12 mouse cellular contexts compared by ENCODE assay signal in genomic region chr3:122206279-122207070, GRCm38 (mm10). TPM values are rescaled to one million over a fixed set of nuclear protein-coding genes. Genes with fewer than 3 reads are reported as not detected.
DNase-seq lines count a peak whose midpoint lies in the region; ATAC-seq and TF ChIP-seq lines count a peak whose summit lies in the region.
"Had no signal": no experiment of that assay in that cellular context is flagged by ENCODE, and none has a peak within 500 bp of the region (broad histone marks: within the 10 kb centered on the region; RNA-seq: fewer than 3 reads in every experiment).

No protein-coding gene starts in this region.

- H3K27ac ChIP-seq in hindbrain, embryonic 16.5 days (ENCODE audit: low read depth, low read length) = no peak overlapping the region
- H3K27ac ChIP-seq in hindbrain, embryonic 10.5 days = no peak overlapping the region
- H3K27ac ChIP-seq in intestine, embryonic 16.5 days (ENCODE audit: low read length) = peak overlapping the region; percentile 53; the same call in 1 of the 2 replicates
- H3K27ac ChIP-seq in liver, embryonic 14.5 days = no peak overlapping the region
- H3K27ac ChIP-seq: hindbrain, embryonic 14.5 days; limb, embryonic 12.5 days; midbrain, embryonic 13.5 days had no signal

- TF ChIP-seq CTCF in brain, embryonic 14.5 days (IDR thresholded peaks at IDR 0.05; ENCODE audit: borderline replicate concordance, extremely low read depth, insufficient read depth, insufficient read length) = no peak
- TF ChIP-seq CTCF in liver, embryonic 14.5 days (IDR thresholded peaks at IDR 0.05; ENCODE audit: low read depth) = no peak

- whole genome bisulfite sequencing in hindbrain, embryonic 16.5 days = 41% methylated on average over 8 of the region's 8 CpGs
- 76% methylated on average over 8 of the region's 8 CpGs for WGBS in hindbrain, embryonic 10.5 days
- WGBS in intestine, embryonic 16.5 days = 50% methylated on average over 8 of the region's 8 CpGs
- WGBS in liver, embryonic 14.5 days (ENCODE audit: insufficient replicate concordance) = 59% methylated on average over 8 of the region's 8 CpGs

- no peak overlapping the region for H3K9ac ChIP-seq in hindbrain, embryonic 16.5 days (ENCODE audit: low read depth, low read length)
- no peak overlapping the region for H3K9ac ChIP-seq in intestine, embryonic 16.5 days (ENCODE audit: low read depth, low read length)
- no peak overlapping the region for H3K9ac ChIP-seq in liver, embryonic 14.5 days (replicated peaks)
- H3K9ac ChIP-seq: hindbrain, embryonic 14.5 days; limb, embryonic 12.5 days; midbrain, embryonic 13.5 days had no signal

- no peak for DNase-seq in hindbrain, embryonic 10.5 days (ENCODE audit: low spot score)
- DNase-seq in brain, embryonic 14.5 days (ENCODE audit: low read depth) = peak; percentile 68
- no peak for DNase-seq in liver, embryonic 14.5 days (ENCODE audit: low read depth in 3 of 3, low spot score in 3 of 3)
- no peak for DNase-seq in gastrocnemius, postnatal 25 days
- no peak for DNase-seq in thymus, postnatal 14 days
- no peak for DNase-seq in urinary bladder, postnatal 25 days (ENCODE audit: low spot score)
- DNase-seq: right cerebral cortex, adult 18-20 months had no signal

- no peak overlapping the region for H3K4me3 ChIP-seq in hindbrain, embryonic 16.5 days (ENCODE audit: low read length)
- no peak overlapping the region for H3K4me3 ChIP-seq in hindbrain, embryonic 10.5 days
- H3K4me3 ChIP-seq in intestine, embryonic 16.5 days (ENCODE audit: low read length) = no peak overlapping the region
- H3K4me3 ChIP-seq in liver, embryonic 14.5 days (ENCODE audit: insufficient read depth in 1 of 2, low read depth in 2 of 2, low read length in 2 of 2) = no peak overlapping the region
- H3K4me3 ChIP-seq: limb, embryonic 12.5 days; midbrain, embryonic 13.5 days had no signal

- TF ChIP-seq POLR2A in brain, embryonic 14.5 days (IDR thresholded peaks at IDR 0.05; ENCODE audit: borderline replicate concordance, extremely low read depth, insufficient read depth, insufficient read length, poor library complexity, severe bottlenecking) = no peak

- H3K27me3 ChIP-seq in hindbrain, embryonic 16.5 days (replicated peaks; ENCODE audit: control insufficient read depth, insufficient read depth, low read length) = no peaks in the 10 kb centered on the region
- H3K27me3 ChIP-seq in hindbrain, embryonic 10.5 days (ENCODE audit: insufficient read depth, poor library complexity, severe bottlenecking) = no peaks in the 10 kb centered on the region
- no peaks in the 10 kb centered on the region for H3K27me3 ChIP-seq in intestine, embryonic 16.5 days (replicated peaks; ENCODE audit: control insufficient read depth, insufficient read depth, low read length)
- H3K27me3 ChIP-seq in liver, embryonic 14.5 days (ENCODE audit: control insufficient read depth, insufficient read depth, low read length) = no peaks in the 10 kb centered on the region
- H3K27me3 ChIP-seq: limb, embryonic 12.5 days; midbrain, embryonic 13.5 days had no signal

- H3K4me1 ChIP-seq in hindbrain, embryonic 16.5 days (ENCODE audit: control insufficient read depth, insufficient read depth, low read depth, low read length) = no peaks in the 10 kb centered on the region
- H3K4me1 ChIP-seq in hindbrain, embryonic 10.5 days (replicated peaks) = peaks cover 18% of the 10 kb centered on the region
- peaks cover 20% of the 10 kb centered on the region for H3K4me1 ChIP-seq in intestine, embryonic 16.5 days (ENCODE audit: control insufficient read depth, insufficient read depth, low read length)
- peaks cover 0 to 15% of the 10 kb centered on the region in 2 experiments; a peak in 2 of 4 replicates for H3K4me1 ChIP-seq in liver, embryonic 14.5 days (replicated peaks; ENCODE audit: control insufficient read depth in 2 of 2, insufficient read depth in 2 of 2, low read length in 1 of 2)

- no peaks in the 10 kb centered on the region for H3K9me3 ChIP-seq in hindbrain, embryonic 16.5 days (ENCODE audit: control insufficient read depth, low read length)
- no peaks in the 10 kb centered on the region for H3K9me3 ChIP-seq in hindbrain, embryonic 10.5 days
- H3K9me3 ChIP-seq in intestine, embryonic 16.5 days (ENCODE audit: control insufficient read depth, low read length) = no peaks in the 10 kb centered on the region
- no peaks in the 10 kb centered on the region for H3K9me3 ChIP-seq in liver, embryonic 14.5 days (ENCODE audit: control insufficient read depth, low read length)
- H3K9me3 ChIP-seq: limb, embryonic 12.5 days; midbrain, embryonic 13.5 days had no signal

- no peak for TF ChIP-seq EP300 in liver, embryonic 14.5 days (IDR thresholded peaks at IDR 0.05; ENCODE audit: low read depth)

- no peak overlapping the region for H3K4me2 ChIP-seq in hindbrain, embryonic 16.5 days (ENCODE audit: low read length)
- H3K4me2 ChIP-seq in intestine, embryonic 16.5 days (ENCODE audit: low read depth, low read length) = no peak overlapping the region
- H3K4me2 ChIP-seq in liver, embryonic 14.5 days (ENCODE audit: low read depth) = no peak overlapping the region
- H3K4me2 ChIP-seq: hindbrain, embryonic 14.5 days; limb, embryonic 12.5 days; midbrain, embryonic 13.5 days had no signal

- peak; percentile 80 for ATAC-seq in hindbrain, embryonic 16.5 days
- peak; percentile 80 for ATAC-seq in intestine, embryonic 16.5 days
- ATAC-seq in liver, embryonic 14.5 days (ENCODE audit: insufficient read depth) = peak; percentile 40; the same call in 1 of the 2 replicates
- ATAC-seq: midbrain, embryonic 13.5 days had no signal

- no peaks in the 10 kb centered on the region for H3K36me3 ChIP-seq in hindbrain, embryonic 16.5 days (ENCODE audit: control insufficient read depth, insufficient read depth, low read length)
- no peaks in the 10 kb centered on the region for H3K36me3 ChIP-seq in hindbrain, embryonic 10.5 days
- no peaks in the 10 kb centered on the region for H3K36me3 ChIP-seq in intestine, embryonic 16.5 days (ENCODE audit: control insufficient read depth, insufficient read depth, low read length)
- H3K36me3 ChIP-seq in liver, embryonic 14.5 days (replicated peaks; ENCODE audit: control insufficient read depth, insufficient read depth, low read depth) = no peaks in the 10 kb centered on the region
- H3K36me3 ChIP-seq: limb, embryonic 12.5 days; midbrain, embryonic 13.5 days had no signal

RNA-seq across cellular contexts. Expression of gene Gclm, which starts 38.9 kb away (rescaled TPM):
- polyA plus RNA-seq in hindbrain, embryonic 16.5 days (2015; fragmentation: Nextera tagmentation; extraction: Ambion mirVana) = 37.1 and 43.8 TPM in 2 replicates
- polyA plus RNA-seq in hindbrain, embryonic 10.5 days (2016; fragmentation: Nextera tagmentation; extraction: Ambion mirVana) = 44.3 and 51.2 TPM in 2 replicates
- 27.7 and 29.0 TPM in 2 replicates for polyA plus RNA-seq in brain, embryonic 14.5 days (2012; rRNA removed)
- polyA plus RNA-seq in intestine, embryonic 16.5 days (2015; fragmentation: Nextera tagmentation; extraction: Ambion mirVana) = 84.7 and 122 TPM in 2 replicates
- 95.7 and 140 TPM in 2 replicates for polyA plus RNA-seq in liver, embryonic 14.5 days (2012; rRNA removed)
- polyA plus RNA-seq in liver, embryonic 14.5 days (2014; fragmentation: Nextera tagmentation; extraction: Ambion mirVana) = 360 and 422 TPM in 2 replicates
- total RNA-seq in gastrocnemius, postnatal 25 days (2021) = 10 to 100 TPM; 21.3 to 21.7 TPM
